Mouse (Mus musculus): ENCODE data around the gene Cd3eap.

Cd3eap gene

GRCm38 (mm10) chr7:19331910-19332309 is 27.4 kb downstream of the Cd3eap start:
- no peak for DNase-seq

DNA sequence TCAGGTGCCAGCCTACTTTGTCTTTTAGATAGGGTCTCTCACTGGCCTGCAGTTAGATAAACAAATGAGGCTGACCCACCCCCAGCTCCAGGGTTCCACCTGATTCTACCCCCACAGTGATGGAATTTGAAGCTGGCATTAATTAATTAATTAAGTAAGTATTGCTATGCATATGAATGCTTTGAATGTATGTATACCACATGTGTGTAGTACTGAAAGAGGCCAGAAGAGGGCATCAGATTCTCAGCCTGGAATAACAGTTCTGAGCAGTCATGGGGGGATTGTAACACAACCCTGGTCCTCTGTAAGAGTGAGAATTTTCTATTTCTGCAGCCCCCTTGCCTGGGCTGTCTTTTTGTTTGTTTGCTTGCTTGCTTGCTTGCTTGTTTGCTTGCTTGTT is 30.9 kb downstream of the Cd3eap start:
- DNase-seq: no peak

DNA sequence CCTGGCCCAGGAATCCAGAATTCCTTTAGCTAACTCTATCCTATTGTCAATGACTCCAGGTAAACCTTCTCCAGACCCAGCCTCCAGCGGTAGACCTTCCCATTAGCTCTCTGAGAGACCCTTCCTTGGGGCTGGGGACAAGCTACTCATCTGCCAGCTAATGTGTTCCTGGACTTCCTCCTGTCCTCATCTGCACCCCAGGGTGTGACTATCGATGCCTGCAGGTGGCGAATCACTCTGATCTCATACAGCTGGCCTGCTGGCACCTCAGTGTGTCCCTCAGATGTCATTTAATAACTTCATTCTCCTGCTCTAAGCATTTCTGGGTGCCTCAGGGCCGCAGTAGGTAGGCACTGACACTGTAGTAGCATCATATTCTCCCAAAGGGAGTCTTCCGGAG is 31.5 kb downstream of the Cd3eap start:
- DNase-seq: no peak

GRCm38 (mm10) chr7:19327128-19327527 is 32.2 kb downstream of the Cd3eap start:
- DNase-seq: peak; percentile 94

GRCm38 (mm10) chr7:19326359-19326758 is 32.9 kb downstream of the Cd3eap start:
- DNase-seq: peak; percentile 95

DNA sequence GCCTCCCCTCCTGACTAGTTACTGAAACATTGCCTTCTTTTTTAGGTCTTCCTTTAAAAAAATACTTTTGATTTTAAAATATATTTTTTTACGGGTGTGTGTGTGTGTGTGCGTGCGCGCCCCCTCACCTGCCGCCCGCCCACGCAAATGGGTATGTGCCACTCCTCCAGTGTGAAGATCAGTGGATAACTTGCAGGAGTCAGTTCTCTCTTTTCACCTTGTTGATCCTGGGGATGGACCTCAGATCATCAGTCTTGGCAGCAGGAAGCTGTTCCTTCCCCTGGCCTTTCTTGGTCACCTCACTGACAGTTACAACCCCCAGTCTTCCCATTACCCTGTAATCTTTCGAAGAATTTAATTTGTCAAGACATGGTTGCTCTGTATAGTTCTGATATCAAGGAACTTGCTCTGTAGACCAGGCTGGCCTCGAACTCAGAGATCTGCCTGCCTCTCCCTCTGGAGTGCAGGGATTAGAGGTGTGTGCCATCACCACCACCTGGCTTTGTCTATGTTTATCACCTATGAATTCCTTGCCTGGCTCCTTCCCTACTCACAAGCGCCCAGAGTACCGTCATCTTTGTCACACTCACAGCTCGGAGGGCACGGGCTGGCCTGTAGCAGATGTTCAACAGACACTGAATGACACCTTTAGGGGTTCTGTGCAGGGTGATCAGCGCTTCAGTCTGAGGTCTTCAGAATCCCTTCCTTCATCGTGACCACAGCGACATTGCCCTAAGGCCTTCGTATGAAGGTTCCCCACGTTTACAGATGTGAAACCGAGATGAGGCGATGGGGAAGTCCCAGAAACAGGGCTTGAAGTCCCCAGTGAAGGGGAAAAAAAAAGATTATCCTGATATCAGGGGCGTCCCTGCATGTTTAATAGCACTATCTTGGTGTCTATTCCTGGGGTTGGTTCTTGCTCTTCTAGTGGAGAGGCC is 33.8 kb downstream of the Cd3eap start:
- no peak for DNase-seq

DNA sequence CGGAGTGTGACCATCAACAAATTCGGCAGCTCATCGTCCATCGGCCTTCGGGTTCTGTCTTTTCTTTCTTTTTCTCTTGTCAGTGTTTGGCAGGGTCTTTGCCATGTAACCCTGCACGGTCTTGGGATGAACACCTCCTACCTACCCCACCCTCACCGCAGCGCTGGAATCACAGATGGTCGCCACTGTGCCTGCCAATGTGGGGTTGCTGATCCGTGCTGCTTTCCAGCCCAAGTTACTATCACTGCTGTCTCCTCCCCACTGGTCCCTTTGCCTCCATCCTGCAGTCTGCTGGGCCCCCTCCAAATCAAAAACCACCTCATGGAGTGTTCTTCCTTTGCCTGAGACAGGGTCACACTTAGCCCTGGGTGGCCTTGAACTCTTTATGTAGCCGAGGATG is 35.1 kb downstream of the Cd3eap start:
- no peak for DNase-seq

DNA sequence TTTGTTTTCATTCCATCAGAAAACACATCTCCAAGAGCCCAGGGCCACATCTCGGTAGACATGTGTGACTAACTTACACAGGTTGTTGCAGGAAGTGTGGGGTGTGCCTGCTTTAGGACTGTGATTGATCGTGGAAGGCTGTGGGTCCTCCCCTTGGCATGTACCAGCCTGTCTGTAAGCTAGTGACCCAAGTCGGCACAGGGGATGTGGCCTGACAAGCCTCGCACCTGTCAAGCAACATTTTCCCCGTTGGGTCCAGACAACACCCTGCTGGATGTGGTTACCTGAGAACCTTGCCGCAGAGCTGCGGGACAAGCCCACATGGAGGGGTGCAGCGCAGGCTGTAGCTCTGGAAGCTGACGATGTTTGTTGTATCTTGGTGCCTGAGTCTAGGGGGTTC is 36.8 kb downstream of the Cd3eap start:
- no peak for DNase-seq

DNA sequence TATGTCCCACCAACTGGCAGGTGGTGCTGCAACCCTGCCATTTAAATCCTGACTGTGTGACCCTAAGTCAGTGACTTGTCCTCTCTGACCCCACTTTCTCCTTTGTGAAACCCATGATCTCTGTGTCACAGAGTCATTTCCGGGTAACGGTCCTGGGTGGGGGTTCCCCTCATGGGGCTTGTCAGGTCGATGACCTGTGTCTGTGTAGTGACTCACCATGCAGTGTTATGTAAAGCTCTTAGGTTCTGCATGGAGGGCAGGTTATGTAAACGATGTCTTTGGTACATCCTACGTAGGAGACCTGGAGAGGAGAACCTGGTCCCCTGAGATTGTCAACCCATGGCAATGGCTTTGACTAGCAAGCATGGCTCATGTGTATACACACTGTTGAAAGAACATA is 37.8 kb downstream of the Cd3eap start:
- no peak for DNase-seq

- no peak for DNase-seq
Measured at GRCm38 (mm10) chr7:19320637-19321036, 38.6 kb downstream of the Cd3eap start.

DNA sequence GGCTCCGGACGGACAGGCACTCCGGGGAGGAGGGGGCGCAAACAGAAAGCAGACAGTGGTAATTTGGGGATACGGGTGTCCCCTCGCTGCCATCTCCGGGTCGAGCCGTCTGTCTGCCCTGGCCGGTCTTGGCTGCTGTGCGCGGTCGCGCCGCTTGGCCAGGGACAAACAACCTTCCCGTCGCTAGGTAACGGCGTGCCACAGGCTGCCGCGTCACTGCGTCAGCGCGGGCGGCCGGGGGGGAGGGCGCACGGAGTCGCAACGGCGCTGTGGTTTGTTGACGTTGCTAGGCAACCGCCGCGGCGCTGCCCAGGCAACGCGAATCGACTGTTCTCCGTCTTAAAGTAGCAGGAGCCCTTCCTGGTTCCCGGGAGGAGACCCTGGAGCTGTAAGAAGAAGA is 39.4 kb downstream of the Cd3eap start:
- DNase-seq: peak; percentile 99

DNA sequence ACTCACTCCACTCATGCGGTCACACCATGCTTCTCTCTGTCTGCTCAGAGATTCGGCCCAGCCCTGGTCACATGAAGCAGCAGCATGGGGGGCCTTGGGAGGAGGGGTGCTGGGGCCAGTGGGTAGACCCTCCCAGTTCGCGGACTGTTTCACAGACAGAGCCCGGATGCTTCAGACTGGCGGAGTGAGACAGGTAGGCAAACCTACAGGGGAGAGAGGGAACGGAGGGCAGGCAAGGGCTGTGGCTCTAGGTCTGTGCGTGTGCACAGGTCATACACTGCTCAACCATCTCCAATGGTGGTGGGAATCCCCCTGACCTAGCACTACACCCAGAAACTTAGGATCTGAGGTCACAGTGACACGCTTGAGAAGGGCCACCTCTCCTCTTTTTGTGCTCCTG is 39.8 kb downstream of the Cd3eap start:
- no peak for DNase-seq

GRCm38 (mm10) chr7:19318676-19319075 is 40.6 kb downstream of the Cd3eap start:
- no peak for DNase-seq

DNA sequence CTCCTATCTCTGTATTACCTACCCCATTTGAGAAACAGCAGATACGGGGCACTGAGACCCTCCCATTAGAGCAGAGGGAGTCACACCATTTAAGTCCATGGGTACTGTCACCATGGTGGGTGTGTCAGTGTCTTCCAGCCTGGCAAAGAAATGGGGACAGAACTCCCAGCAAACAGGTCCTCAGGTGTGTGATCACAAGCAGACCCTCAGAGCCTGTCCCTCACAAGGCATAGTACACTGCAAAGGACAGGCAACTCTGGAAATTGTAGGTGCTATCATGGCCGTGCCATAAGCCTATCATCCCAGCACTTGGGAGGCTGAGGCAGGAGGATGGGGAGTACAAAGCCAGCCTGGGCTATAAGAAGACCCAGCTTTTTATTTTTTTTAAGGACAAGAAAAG is 41.1 kb downstream of the Cd3eap start:
- DNase-seq: no peak

DNA sequence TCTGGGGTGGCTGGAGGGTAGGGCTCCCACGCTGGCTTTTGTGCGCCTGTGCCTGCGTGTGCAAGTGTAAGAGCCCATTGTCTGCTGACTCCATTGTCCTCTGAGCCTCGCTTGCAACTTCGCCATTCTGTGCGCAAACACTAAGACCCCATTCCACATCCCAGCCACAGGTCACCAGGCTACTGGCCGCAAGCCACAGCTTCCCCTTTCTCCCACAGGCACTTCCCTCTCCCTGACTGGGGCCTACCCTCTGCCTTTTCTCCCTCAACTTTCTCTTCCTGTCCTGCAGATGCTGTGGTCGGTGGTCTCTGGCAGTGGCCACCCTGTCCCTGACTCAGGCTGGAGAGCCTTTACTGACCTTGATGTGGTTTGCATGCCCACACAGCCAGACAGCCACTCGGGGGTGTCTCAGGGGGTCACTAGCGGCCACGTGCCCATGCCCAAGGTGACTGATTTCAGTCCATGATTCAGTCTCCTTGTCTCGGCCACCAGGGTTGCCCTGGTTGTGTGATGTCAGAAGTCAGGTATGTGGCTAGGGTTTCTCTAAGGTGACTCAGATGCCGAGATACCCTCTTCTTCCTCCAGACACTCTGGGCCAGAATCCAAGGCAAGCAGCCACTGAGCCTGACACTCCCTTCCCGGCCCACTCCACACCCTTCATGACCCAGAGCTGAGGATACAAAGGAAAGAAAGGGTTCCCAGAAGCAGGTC is 42.7 kb downstream of the Cd3eap start:
- peak; percentile 32 for DNase-seq

- DNase-seq: no peak
Measured at GRCm38 (mm10) chr7:19314033-19314432, 45.2 kb downstream of the Cd3eap start.

GRCm38 (mm10) chr7:19311991-19312390 is 47.3 kb downstream of the Cd3eap start:
- no peak for DNase-seq

GRCm38 (mm10) chr7:19309884-19310641 is 49.2 kb downstream of the Cd3eap start, which contains the start of gene Fosb:
Fosb (minus strand) TSS chr7:19310051.
- DNase-seq: peak; percentile 98

- DNase-seq: peak; percentile 45
Measured at GRCm38 (mm10) chr7:19309278-19309883, 49.9 kb downstream of the Cd3eap start.

DNA sequence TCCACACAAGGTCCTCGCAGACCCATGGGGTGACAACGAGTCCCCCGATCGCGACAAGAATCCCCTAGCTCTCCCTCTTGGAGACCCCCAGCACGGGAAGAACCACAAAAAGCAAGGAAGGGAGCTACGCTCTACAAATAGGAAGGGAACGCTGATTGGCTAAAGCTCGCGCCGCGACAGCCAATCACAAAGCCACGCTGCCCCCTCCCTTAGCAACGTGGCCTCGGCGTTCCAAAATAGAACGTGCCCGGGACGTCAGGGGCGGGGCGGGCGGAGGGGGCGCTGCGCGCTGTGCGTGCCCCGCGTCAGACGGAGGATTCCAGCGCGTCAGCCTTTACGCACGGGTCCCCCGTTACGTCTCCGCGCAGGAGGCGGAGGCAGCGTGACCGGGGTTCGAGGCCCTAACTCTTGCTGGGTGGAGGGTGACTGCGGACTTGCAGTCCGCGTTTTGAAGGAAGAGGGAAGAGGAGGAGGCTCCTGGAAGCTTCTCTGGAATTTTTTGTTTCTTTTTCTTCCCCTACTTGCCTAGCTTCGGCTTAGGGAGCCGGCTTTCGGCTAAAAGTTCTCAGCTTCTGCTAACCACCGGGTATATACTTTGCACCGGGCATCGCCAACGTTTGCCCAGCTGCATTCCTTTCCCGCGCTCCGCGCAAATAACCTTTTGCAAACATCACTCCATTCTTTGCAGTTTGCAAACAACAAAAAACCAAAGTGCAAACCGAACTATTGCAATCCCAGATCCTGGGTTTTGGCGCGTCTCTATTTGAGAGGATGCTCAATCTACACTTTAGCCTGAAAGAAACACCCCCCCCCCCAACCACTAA is 50.6 kb downstream of the Cd3eap start:
- peak; percentile 97 for DNase-seq

- peak; percentile 87 for DNase-seq
Measured at GRCm38 (mm10) chr7:19307739-19308453, 51.4 kb downstream of the Cd3eap start.
